Mouse (Mus musculus) B cell, adult 2 months (primary cell): ENCODE results near the gene Pcnx2.

Experiments used
- DNase-seq, 2 experiments: peaks; one replicate each; pipeline ENCODE4 v3.0.0; 2022

Pcnx2 gene

GRCm38 (mm10) chr8:125816742-125817141 lies 81.4 kb downstream of the Pcnx2 start:
- no peak for DNase-seq

GRCm38 (mm10) chr8:125808826-125809225 lies 89.3 kb downstream of the Pcnx2 start:
- DNase-seq, result no peak

GRCm38 (mm10) chr8:125807905-125808310 lies 90.2 kb downstream of the Pcnx2 start:
- DNase-seq, result no peak

GRCm38 (mm10) chr8:125806459-125806858 lies 91.7 kb downstream of the Pcnx2 start:
- DNase-seq, result no peak

GRCm38 (mm10) chr8:125796970-125797369 lies 101.1 kb downstream of the Pcnx2 start:
- DNase-seq, result no peak

GRCm38 (mm10) chr8:125795341-125795740 lies 102.8 kb downstream of the Pcnx2 start:
- DNase-seq, result no peak

GRCm38 (mm10) chr8:125792816-125793455 lies 105.2 kb downstream of the Pcnx2 start:
- DNase-seq, result no peak

GRCm38 (mm10) chr8:125786886-125787285 lies 111.2 kb downstream of the Pcnx2 start:
- DNase-seq, result no peak

- DNase-seq, result no peak
These were observed 116.0 kb downstream of the Pcnx2 start for GRCm38 (mm10) chr8:125782161-125782560.

GRCm38 (mm10) chr8:125779656-125780055 lies 118.5 kb downstream of the Pcnx2 start:
- no peak for DNase-seq

- DNase-seq, result no peak
These were observed 119.2 kb downstream of the Pcnx2 start for GRCm38 (mm10) chr8:125778919-125779318.

GRCm38 (mm10) chr8:125777478-125778164 lies 120.5 kb downstream of the Pcnx2 start:
- no peak for DNase-seq

- DNase-seq, result no peak
These were observed 121.3 kb downstream of the Pcnx2 start for GRCm38 (mm10) chr8:125776800-125777199.

- no peak for DNase-seq
These were observed 121.8 kb downstream of the Pcnx2 start for GRCm38 (mm10) chr8:125776314-125776713.

- DNase-seq, result no peak
These were observed 123.1 kb downstream of the Pcnx2 start for GRCm38 (mm10) chr8:125775031-125775430.

- no peak for DNase-seq
These were observed 124.8 kb downstream of the Pcnx2 start for GRCm38 (mm10) chr8:125773281-125773803.

- DNase-seq, result no peak
These were observed 125.8 kb downstream of the Pcnx2 start for GRCm38 (mm10) chr8:125772300-125772699.

- DNase-seq, result no peak
These were observed 130.0 kb downstream of the Pcnx2 start for GRCm38 (mm10) chr8:125768079-125768478.

GRCm38 (mm10) chr8:125763066-125763786 lies 134.9 kb downstream of the Pcnx2 start:
- no peak for DNase-seq

GRCm38 (mm10) chr8:125759022-125759421 lies 139.1 kb downstream of the Pcnx2 start:
- peak; percentile 60 to 63 for DNase-seq

- no peak for DNase-seq
These were observed 141.0 kb downstream of the Pcnx2 start for GRCm38 (mm10) chr8:125757106-125757496.

- DNase-seq, result no peak
These were observed 141.6 kb downstream of the Pcnx2 start for GRCm38 (mm10) chr8:125756391-125757105.

- DNase-seq, result no peak
These were observed 142.2 kb downstream of the Pcnx2 start for GRCm38 (mm10) chr8:125755896-125756295.
